Mouse (Mus musculus): ENCODE results near the gene Mfsd5.
A peak's percentile ranks its signal among the peaks of the same experiment; 100 is the strongest.

Mfsd5 gene

GRCm38 (mm10) chr15:102279092-102279782 lies at the start of gene Mfsd5:
Mfsd5 (plus strand) TSS chr15:102279454.
- peak; percentile 91 for DNase-seq

GRCm38 (mm10) chr15:102230408-102231321 lies 48.6 kb upstream of the Mfsd5 start:
- DNase-seq = no peak

GRCm38 (mm10) chr15:102231748-102232147 lies 47.5 kb upstream of the Mfsd5 start, which contains the start of gene Itgb7:
Itgb7 (minus strand) TSS chr15:102231944.
- DNase-seq = no peak

- no peak for DNase-seq
Observed at GRCm38 (mm10) chr15:102232764-102233163, 46.5 kb upstream of the Mfsd5 start.

- no peak for DNase-seq
Observed at GRCm38 (mm10) chr15:102233896-102234295, 45.4 kb upstream of the Mfsd5 start.

- DNase-seq = peak; percentile 30
Observed at GRCm38 (mm10) chr15:102235371-102236027, 43.8 kb upstream of the Mfsd5 start.

- no peak for DNase-seq
Observed at GRCm38 (mm10) chr15:102238543-102239259, 40.6 kb upstream of the Mfsd5 start.

GRCm38 (mm10) chr15:102239260-102239590 lies 40.0 kb upstream of the Mfsd5 start:
- peak; percentile 86 for DNase-seq

GRCm38 (mm10) chr15:102239851-102240250 lies 39.4 kb upstream of the Mfsd5 start:
- DNase-seq = no peak

- peak; percentile 48 for DNase-seq
Observed at GRCm38 (mm10) chr15:102240607-102241006, 38.6 kb upstream of the Mfsd5 start.

- DNase-seq = no peak
Observed at GRCm38 (mm10) chr15:102242404-102243228, 36.6 kb upstream of the Mfsd5 start.

GRCm38 (mm10) chr15:102243229-102244190 lies 35.7 kb upstream of the Mfsd5 start:
- DNase-seq = peak; percentile 59

GRCm38 (mm10) chr15:102244306-102245191 lies 34.7 kb upstream of the Mfsd5 start:
- no peak for DNase-seq

GRCm38 (mm10) chr15:102245461-102245881 lies 33.8 kb upstream of the Mfsd5 start:
- peak; percentile 25 for DNase-seq

- DNase-seq = peak; percentile 73
Observed at GRCm38 (mm10) chr15:102245891-102246741, 33.1 kb upstream of the Mfsd5 start.

- peak; percentile 96 for DNase-seq
Observed at GRCm38 (mm10) chr15:102246866-102247251, 32.4 kb upstream of the Mfsd5 start.

- DNase-seq = peak; percentile 88
Observed at GRCm38 (mm10) chr15:102247252-102248130, 31.8 kb upstream of the Mfsd5 start.
